Mouse (Mus musculus): ENCODE measurements around the gene Syt16. TPM values are rescaled to one million over a fixed set of nuclear protein-coding genes. Genes with fewer than 3 reads are reported as not detected.
A peak's percentile ranks its signal among the peaks of the same experiment; 100 is the strongest.

The Syt16 gene
- polyA plus RNA-seq, 1 experiment from 2014 or later: 7.0 TPM

DNA sequence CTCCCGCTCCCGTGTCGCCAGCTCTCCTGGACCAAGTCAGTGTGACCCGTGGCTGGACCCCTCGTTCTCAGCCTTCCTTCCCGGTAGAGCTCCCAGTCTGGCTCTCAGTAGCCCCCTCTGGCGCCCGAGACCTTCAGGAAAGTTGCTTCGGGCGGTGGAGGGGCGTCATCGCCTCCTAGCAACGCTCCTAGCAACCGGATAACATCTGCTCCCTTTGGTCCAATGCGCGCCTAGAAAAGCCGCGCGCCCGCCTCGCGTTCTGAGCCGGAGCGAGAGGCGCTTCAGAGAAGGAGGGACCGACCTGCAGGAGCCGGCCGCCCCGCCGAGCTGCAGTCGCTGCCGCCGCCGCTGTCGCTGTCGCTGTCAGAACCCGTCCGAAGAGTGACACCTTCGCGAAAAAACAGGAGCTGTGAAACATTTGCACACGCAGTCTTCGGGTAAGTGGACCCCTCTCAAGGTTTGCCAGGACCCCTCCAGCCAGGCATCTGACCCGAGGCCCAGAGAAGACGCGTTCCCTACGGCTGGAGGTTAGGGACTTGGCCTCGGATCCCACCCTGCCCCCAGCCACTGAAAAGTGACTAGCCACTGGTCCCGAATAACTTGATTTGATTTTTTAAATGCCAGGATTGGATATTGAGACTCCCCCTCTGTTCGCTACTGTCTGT, 286.7 kb downstream of the Syt16 start:
- Histone ChIP-seq H3K9me3 (ENCODE audit: control insufficient read depth, low read length) (no peaks in the 10 kb centered on the region), H3K4me1 (ENCODE audit: control insufficient read depth, insufficient read depth, low read length) (peaks cover 5% of the 10 kb centered on the region), H3K27me3 (ENCODE audit: control insufficient read depth, insufficient read depth, low read length) (peaks cover 16% of the 10 kb centered on the region), H3K36me3 (ENCODE audit: control insufficient read depth, insufficient read depth, low read length) (no peaks in the 10 kb centered on the region), H3K4me3 (ENCODE audit: low read depth, low read length) (peak overlapping the region; percentile 30), H3K9ac (ENCODE audit: low read length) (peak overlapping the region; percentile 42), H3K27ac (ENCODE audit: low read depth, low read length) (no peak overlapping the region), H3K4me2 (peak overlapping the region; percentile 56)
- WGBS: 1% methylated on average over 49 of the region's 49 CpGs
- peak; percentile 98 for ATAC-seq (ENCODE audit: low FRiP score)
- peak; percentile 99 for DNase-seq (ENCODE audit: low spot score, missing footprints)

DNA sequence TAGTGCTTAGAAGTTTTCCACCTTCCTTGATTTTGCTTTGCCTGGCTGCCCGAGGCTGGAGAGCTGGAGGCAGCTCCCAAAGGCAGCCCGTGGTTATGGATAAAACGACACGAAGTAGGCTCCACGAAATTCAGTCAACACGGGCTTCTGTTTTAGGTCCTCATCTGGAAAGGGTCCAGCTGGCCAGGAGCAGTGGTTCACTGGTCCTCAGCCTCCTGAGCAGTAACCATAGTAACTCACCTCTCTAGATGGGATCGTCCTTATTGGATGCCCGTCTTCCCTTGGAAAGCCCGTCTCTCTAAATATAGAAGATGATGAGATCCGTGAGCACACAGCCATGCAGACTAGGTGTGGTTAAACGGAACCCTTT, 287.2 kb downstream of the Syt16 start:
- DNase-seq (ENCODE audit: low spot score, missing footprints): peak; percentile 89
- peak; percentile 20 for ATAC-seq (ENCODE audit: low FRiP score)
- H3K9me3 ChIP-seq (ENCODE audit: control insufficient read depth, low read length): no peaks in the 10 kb centered on the region
- 4% methylated on average over 11 of the region's 11 CpGs for WGBS
- no peak overlapping the region for H3K27ac ChIP-seq (ENCODE audit: low read depth, low read length)
- H3K9ac ChIP-seq (ENCODE audit: low read length): peak overlapping the region; percentile 7
- H3K4me1 ChIP-seq (ENCODE audit: control insufficient read depth, insufficient read depth, low read length): peaks cover 7% of the 10 kb centered on the region
- peaks cover 16% of the 10 kb centered on the region for H3K27me3 ChIP-seq (ENCODE audit: control insufficient read depth, insufficient read depth, low read length)
- H3K4me2 ChIP-seq: peak overlapping the region; percentile 56
- no peaks in the 10 kb centered on the region for H3K36me3 ChIP-seq (ENCODE audit: control insufficient read depth, insufficient read depth, low read length)
- peak overlapping the region; percentile 30 for H3K4me3 ChIP-seq (ENCODE audit: low read depth, low read length)

DNA sequence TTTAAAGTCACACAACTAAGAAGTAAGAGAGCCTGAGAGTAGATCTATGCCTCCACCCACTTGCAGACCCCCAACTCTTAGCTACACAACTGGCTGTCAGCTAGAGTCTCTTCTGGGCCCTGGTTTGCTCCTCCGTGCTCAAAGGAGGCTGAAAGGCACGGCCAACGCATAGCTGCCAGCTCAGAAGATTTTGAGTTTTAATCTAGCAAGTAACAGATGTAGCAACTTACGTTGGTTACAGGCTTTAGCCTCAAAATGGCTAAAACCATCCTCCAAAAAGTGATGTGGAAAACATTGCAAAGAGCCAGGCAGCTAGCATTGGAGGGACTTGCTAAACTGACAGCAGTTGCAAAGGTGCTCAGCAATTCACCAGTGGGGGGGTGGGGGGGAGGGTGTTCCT, 293.5 kb downstream of the Syt16 start:
- DNase-seq (ENCODE audit: low spot score, missing footprints): no peak
- Histone ChIP-seq H3K4me3 (ENCODE audit: low read depth, low read length) (no peak overlapping the region), H3K4me1 (ENCODE audit: control insufficient read depth, insufficient read depth, low read length) (0 out of 2 replicates have a peak, but pooled peaks cover 3% of the 10 kb centered on the region), H3K9me3 (ENCODE audit: control insufficient read depth, low read length) (no peaks in the 10 kb centered on the region), H3K27ac (ENCODE audit: low read depth, low read length) (no peak overlapping the region), H3K27me3 (ENCODE audit: control insufficient read depth, insufficient read depth, low read length) (peaks cover under 1% of the 10 kb centered on the region; the same call in 1 of the 2 replicates), H3K36me3 (ENCODE audit: control insufficient read depth, insufficient read depth, low read length) (no peaks in the 10 kb centered on the region), H3K9ac (ENCODE audit: low read length) (no peak overlapping the region), H3K4me2 (no peak overlapping the region)
- 84% methylated on average over 4 of the region's 4 CpGs for WGBS
- ATAC-seq (ENCODE audit: low FRiP score): no peak

DNA sequence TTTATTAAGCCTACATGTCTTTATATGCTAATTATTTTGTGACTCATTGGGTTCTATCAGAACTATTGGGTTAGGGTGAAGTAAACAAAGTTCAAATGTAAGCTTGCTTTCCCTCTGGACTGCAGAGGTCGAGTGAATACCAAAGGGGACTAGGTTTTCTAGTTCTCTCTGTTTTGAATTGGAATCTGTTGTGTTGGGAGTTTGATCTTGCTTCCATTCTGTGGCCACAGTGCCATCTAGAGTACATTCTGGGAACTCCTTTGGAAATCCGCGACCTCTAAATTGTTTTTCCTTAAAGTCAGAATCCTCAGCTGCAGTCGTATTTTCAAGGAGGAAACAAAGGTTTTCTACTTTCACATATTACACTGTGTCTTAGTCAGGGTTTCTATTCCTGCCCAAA, 296.2 kb downstream of the Syt16 start:
- H3K9me3 ChIP-seq (ENCODE audit: control insufficient read depth, low read length): no peaks in the 10 kb centered on the region
- H3K4me3 ChIP-seq (ENCODE audit: low read depth, low read length): no peak overlapping the region
- H3K36me3 ChIP-seq (ENCODE audit: control insufficient read depth, insufficient read depth, low read length): no peaks in the 10 kb centered on the region
- DNase-seq (ENCODE audit: low spot score, missing footprints) (peak; percentile 96), ATAC-seq (ENCODE audit: low FRiP score) (no peak)
- no peak overlapping the region for H3K4me2 ChIP-seq
- 11% methylated on average over 4 of the region's 4 CpGs for WGBS
- no peaks in the 10 kb centered on the region for H3K27me3 ChIP-seq (ENCODE audit: control insufficient read depth, insufficient read depth, low read length)
- H3K9ac ChIP-seq (ENCODE audit: low read length): no peak overlapping the region
- 0 out of 2 replicates have a peak, but pooled peaks cover 3% of the 10 kb centered on the region for H3K4me1 ChIP-seq (ENCODE audit: control insufficient read depth, insufficient read depth, low read length)
- H3K27ac ChIP-seq (ENCODE audit: low read depth, low read length): no peak overlapping the region

DNA sequence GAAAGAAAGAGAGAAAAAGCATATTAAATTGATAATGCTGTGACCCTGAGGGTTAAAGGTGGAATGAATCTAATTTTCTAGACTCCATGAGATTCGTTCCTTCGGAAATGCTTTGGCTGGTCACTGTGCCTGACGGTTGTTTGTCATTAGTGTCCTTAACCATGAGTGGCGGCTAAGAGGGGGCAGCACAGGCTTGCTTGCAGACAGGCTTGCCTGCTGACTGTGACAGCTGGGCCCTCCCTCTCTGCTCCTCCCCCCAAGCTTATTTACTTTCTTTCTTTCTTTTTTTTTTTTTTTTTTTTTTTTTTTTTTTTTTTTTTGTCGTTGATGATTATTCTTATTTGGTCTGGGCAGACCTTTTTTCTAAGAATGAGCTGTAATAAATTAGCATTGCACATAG, 298.9 kb downstream of the Syt16 start:
- no peak overlapping the region for H3K9ac ChIP-seq (ENCODE audit: low read length)
- no peaks in the 10 kb centered on the region for H3K9me3 ChIP-seq (ENCODE audit: control insufficient read depth, low read length)
- DNase-seq (ENCODE audit: low spot score, missing footprints): no peak
- H3K4me2 ChIP-seq: no peak overlapping the region
- no peak for ATAC-seq (ENCODE audit: low FRiP score)
- no peak overlapping the region for H3K4me3 ChIP-seq (ENCODE audit: low read depth, low read length)
- H3K4me1 ChIP-seq (ENCODE audit: control insufficient read depth, insufficient read depth, low read length): no peaks in the 10 kb centered on the region
- WGBS: 57% methylated on average over 5 of the region's 5 CpGs
- H3K36me3 ChIP-seq (ENCODE audit: control insufficient read depth, insufficient read depth, low read length): no peaks in the 10 kb centered on the region
- H3K27ac ChIP-seq (ENCODE audit: low read depth, low read length): no peak overlapping the region
- no peaks in the 10 kb centered on the region for H3K27me3 ChIP-seq (ENCODE audit: control insufficient read depth, insufficient read depth, low read length)

DNA sequence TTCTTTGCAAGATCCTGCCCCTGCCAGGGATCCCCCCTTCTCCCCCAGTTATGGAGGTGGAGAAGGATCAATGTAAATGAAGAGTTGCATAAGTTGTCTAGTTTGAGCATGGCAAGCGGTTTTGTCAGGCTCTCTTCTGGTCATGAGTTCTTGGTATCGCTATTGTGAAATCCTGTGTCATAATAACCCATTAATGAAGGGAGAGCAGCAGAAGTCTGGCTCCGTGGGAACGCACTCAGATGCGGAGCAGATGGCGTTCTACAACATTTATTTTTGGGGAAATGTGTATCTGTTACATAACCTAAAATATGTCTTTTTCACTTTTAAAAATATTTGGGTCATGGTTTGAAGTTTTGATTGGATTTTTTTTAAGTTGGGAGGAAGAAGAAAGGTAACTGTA, 304.1 kb downstream of the Syt16 start:
- no peak overlapping the region for H3K27ac ChIP-seq (ENCODE audit: low read depth, low read length)
- DNase-seq (ENCODE audit: low spot score, missing footprints) (no peak), ATAC-seq (ENCODE audit: low FRiP score) (no peak)
- no peak overlapping the region for H3K9ac ChIP-seq (ENCODE audit: low read length)
- WGBS: 95% methylated on average over 6 of the region's 6 CpGs
- no peak overlapping the region for H3K4me3 ChIP-seq (ENCODE audit: low read depth, low read length)
- H3K4me1 ChIP-seq (ENCODE audit: control insufficient read depth, insufficient read depth, low read length): no peaks in the 10 kb centered on the region
- H3K36me3 ChIP-seq (ENCODE audit: control insufficient read depth, insufficient read depth, low read length): no peaks in the 10 kb centered on the region
- no peaks in the 10 kb centered on the region for H3K27me3 ChIP-seq (ENCODE audit: control insufficient read depth, insufficient read depth, low read length)
- no peak overlapping the region for H3K4me2 ChIP-seq
- no peaks in the 10 kb centered on the region for H3K9me3 ChIP-seq (ENCODE audit: control insufficient read depth, low read length)

DNA sequence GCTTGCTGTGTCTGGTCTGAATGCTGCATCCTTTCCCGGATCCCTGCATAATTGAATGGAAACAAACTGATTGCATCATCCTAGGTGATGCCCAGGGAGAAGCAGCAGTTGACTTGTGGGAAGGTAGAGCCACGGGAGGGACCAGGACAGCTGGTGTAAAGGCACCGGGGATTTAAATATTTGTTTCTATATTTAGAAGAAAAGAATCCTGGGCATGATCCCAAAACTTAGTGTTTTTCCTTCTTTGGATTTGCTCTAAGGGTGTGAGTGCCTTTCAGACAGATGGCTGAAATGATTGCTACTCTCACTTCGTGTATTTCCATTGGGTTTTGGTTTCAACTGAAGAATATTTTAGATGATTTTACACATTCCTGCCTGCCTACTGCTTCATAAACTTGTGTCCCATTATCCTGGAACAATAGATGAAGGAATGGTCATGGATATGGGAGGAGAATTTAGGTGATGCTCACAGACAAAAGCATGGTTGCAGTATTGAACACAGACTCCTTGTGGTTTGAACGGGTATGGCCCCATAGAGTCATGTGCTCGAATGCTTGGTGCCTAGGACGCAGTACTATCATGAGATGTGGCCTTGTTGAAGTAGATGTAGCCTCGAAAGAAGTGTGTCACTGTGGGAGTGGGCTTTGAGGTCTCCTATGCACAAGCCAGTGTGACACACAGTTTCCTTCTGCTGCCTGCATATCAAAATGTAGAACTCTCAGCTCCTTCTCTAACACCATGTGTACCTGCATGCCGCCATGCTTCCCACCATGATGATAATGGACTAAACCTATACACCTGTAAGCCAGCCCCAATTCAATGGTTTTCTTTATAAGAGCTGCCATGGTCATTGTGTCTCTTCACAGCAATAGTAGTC, 306.2 kb downstream of the Syt16 start:
- Histone ChIP-seq H3K36me3 (ENCODE audit: control insufficient read depth, insufficient read depth, low read length) (no peaks in the 10 kb centered on the region), H3K27me3 (ENCODE audit: control insufficient read depth, insufficient read depth, low read length) (no peaks in the 10 kb centered on the region), H3K9me3 (ENCODE audit: control insufficient read depth, low read length) (no peaks in the 10 kb centered on the region), H3K4me1 (ENCODE audit: control insufficient read depth, insufficient read depth, low read length) (no peaks in the 10 kb centered on the region), H3K4me3 (ENCODE audit: low read depth, low read length) (no peak overlapping the region), H3K27ac (ENCODE audit: low read depth, low read length) (no peak overlapping the region), H3K9ac (ENCODE audit: low read length) (no peak overlapping the region), H3K4me2 (no peak overlapping the region)
- DNase-seq (ENCODE audit: low spot score, missing footprints) (no peak), ATAC-seq (ENCODE audit: low FRiP score) (no peak)
- 78% methylated on average over 9 of the region's 9 CpGs for WGBS

DNA sequence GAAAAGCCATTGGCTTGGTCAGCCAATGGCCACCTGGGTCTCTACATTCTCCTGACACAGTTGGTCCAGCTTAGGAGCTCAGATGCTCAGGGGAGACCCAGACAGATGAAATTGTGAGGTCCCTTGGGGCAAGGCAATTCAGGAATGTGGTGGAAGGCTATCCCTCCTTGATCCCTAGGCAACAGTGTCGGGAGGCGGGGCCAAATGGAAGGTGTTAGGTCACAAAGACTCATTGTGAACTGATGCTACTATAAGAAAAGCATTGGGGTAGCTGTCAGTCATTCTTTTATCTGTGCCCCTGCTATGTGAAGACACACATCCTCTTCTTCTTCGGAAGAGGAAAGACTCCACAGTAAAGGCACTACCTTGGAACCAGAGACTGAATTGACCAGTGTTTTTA, 315.1 kb downstream of the Syt16 start:
- Histone ChIP-seq H3K4me3 (ENCODE audit: low read depth, low read length) (no peak overlapping the region), H3K9me3 (ENCODE audit: control insufficient read depth, low read length) (no peaks in the 10 kb centered on the region), H3K27me3 (ENCODE audit: control insufficient read depth, insufficient read depth, low read length) (no peaks in the 10 kb centered on the region), H3K4me2 (no peak overlapping the region), H3K4me1 (ENCODE audit: control insufficient read depth, insufficient read depth, low read length) (0 out of 2 replicates have a peak, but pooled peaks cover 3% of the 10 kb centered on the region), H3K36me3 (ENCODE audit: control insufficient read depth, insufficient read depth, low read length) (no peaks in the 10 kb centered on the region; the same call in 1 of the 2 replicates), H3K27ac (ENCODE audit: low read depth, low read length) (no peak overlapping the region), H3K9ac (ENCODE audit: low read length) (no peak overlapping the region)
- 81% methylated on average over 3 of the region's 3 CpGs for WGBS
- ATAC-seq (ENCODE audit: low FRiP score) (no peak), DNase-seq (ENCODE audit: low spot score, missing footprints) (no peak)

DNA sequence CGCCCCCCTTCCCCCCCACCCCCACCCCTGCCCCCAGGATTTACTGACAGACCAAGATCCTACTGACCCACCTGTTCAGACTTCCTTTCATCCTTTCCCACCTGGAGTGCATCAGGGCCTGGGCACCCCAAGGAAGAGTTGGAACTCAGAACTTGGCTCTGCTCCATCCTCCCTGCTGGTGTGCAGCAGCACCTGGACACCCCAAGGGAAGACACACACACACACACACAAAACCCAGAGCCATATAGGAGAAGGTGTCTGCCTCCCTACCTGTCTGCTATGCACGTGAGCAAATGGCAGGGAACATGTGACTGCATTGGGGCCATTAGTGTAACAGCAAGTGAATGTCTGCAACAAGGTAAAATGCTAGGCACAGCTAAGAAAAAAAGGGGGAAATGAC, 317.8 kb downstream of the Syt16 start:
- Histone ChIP-seq H3K27ac (ENCODE audit: low read depth, low read length) (no peak overlapping the region), H3K9me3 (ENCODE audit: control insufficient read depth, low read length) (no peaks in the 10 kb centered on the region), H3K27me3 (ENCODE audit: control insufficient read depth, insufficient read depth, low read length) (no peaks in the 10 kb centered on the region), H3K4me2 (no peak overlapping the region), H3K9ac (ENCODE audit: low read length) (no peak overlapping the region), H3K4me3 (ENCODE audit: low read depth, low read length) (no peak overlapping the region), H3K36me3 (ENCODE audit: control insufficient read depth, insufficient read depth, low read length) (no peaks in the 10 kb centered on the region; the same call in 1 of the 2 replicates), H3K4me1 (ENCODE audit: control insufficient read depth, insufficient read depth, low read length) (0 out of 2 replicates have a peak, but pooled peaks cover 3% of the 10 kb centered on the region)
- no peak for ATAC-seq (ENCODE audit: low FRiP score)
- 49% methylated on average over 2 of the region's 2 CpGs for WGBS
- no peak for DNase-seq (ENCODE audit: low spot score, missing footprints)
